Mouse (Mus musculus): ENCODE measurements at regions not wholly inside any gene's neighbourhood (a gene's known extent, or its start where the extent isn't known, plus 50 kb on each side); places are given as distances from the start of the nearest gene placed in this dataset.
A peak's percentile ranks its signal among the peaks of the same experiment; 100 is the strongest.

DNA sequence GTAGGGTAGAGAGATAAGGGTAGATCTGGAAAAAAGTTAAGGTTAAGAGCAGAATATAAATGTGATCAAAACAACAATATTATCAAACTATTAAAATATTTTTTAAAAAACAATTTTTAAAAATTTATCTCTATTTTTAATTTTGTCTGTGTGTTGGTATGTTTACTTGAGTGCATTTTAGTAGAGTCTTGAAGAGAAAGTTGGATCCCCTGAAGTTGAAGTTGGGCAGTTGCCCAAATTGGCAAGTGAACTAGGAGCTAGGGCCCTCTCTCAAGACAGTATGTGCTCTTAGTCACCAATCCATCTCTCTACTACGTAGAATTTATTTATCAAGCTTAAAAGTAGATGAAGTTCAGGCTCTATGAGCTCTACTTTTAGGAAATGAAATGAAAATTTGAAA, 59.9 kb downstream of the Adamts1 start:
- DNase-seq (ENCODE audit: low spot score in 2 of 2) = no peak

DNA sequence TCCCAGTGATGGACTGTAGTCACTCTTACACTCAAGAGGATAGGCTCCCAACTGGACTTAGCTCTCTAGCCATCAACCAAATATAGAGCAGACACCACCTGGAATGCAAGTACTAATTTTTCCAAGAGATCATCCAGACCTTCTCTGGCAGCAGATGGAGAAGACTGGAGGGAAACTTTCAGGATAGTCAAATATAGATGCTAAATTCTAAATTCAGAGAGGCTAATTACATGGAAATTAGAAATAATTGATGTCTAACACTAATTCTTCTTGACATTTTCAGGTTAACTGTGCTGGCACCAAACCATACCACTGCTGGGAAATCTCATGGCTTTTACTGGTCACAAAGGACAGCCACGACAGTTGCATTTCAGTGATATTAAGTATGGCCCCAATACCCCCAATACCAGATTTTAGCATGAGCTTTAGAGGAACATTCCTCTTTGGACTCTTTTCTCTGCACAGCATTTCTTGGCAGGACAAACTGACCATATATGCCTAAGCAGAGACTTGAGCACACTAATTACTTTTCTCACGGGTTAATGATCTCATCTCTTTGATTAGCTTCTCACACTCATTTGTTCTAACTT, 64.2 kb downstream of the Adamts1 start:
- DNase-seq (ENCODE audit: low spot score in 2 of 2) = no peak

DNA sequence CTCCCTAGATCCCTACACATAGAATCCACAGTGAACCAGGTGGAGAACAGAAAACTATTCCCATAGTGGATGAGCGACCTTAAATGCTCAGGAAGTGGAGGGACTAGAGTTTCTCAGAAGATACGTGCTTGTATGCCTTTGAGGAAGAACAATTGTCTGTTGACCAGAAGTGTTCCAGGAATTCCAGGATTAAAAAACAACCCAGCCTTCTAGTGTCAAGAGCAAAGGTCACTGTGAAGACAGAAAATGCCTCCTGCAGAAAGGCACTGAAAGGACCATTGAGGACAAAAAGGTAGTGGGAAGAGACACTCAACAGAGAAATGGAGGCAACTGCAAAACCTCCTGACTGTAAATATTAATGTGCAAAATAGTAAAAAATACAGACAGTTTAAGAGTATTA, 74.9 kb downstream of the Adamts1 start:
- no peak for DNase-seq (ENCODE audit: low spot score in 2 of 2)

DNA sequence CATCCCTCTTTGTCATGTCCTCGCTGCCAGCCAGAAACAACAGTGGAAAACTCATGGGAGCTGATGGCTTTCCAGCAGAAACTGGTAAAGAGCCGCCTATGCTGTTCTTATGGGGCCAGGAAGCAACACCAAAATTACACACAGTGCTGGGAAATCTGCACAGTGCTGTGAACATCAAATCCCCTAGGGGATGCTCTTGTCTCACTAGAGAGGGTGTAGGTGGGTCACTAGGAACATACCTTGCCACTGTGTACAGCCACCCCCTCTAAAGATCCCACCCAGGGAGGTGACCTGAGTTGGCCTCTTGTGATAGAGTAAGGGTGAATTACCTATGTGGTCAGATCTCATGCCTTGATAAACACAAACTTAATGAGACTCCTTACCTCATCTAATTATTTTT, 80.9 kb downstream of the Adamts1 start:
- no peak for DNase-seq (ENCODE audit: low spot score in 2 of 2)

DNA sequence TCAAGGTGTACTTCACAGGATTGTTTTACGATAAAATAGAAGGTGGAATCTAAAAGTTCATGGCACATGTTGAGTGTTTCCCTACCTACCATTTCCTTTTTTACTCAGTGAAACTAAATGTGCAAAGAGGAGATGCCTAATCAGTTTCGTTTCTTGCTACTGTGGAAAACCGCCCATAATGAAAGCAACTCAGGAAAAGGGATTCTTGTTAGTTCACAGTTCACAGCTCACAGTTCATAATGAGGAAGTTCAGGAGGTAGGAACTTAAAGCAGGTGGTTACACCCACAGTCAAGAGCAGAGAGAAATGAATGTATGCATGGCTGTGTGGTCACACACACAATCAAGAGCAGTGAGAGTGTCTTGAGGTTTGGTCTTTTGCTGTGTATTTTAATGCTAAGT, 90.6 kb downstream of the Adamts1 start:
- no peak for DNase-seq (ENCODE audit: low spot score in 2 of 2)

DNA sequence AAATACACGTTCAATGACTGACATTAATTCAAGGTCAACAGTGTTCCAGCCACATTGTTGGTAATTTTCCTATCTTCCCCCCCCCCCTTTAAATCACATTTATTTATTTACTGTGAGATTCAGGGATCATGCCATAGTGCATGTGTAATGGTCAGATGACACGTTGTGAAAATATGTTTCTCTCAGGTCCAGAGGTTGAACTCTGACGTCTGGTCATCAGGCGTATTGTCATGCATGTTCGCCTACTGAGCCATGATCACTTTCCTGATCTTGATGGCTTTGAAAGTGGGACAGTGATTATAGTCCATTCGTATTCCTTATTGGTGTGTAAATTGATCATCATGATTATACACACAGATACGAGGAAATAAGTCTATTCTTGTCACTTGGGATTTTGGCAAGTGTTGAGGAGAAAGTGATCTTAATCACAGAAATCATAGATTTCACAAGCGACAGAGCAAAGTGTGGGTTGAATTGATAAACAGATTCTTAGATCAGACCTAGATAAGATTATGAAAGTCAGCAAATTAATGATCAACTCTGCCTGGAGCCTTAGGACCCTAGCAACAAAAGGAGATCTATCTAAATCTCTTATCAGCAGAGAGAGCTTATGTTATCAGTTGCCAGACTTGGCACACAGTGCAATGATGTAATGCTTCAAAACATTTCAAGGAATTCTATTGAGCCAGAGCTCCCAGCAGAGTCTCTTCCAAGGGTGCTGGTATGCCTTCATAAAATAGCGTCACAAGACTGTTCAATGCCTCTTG, 98.5 kb downstream of the Adamts1 start:
- DNase-seq (ENCODE audit: low spot score in 2 of 2) = no peak

DNA sequence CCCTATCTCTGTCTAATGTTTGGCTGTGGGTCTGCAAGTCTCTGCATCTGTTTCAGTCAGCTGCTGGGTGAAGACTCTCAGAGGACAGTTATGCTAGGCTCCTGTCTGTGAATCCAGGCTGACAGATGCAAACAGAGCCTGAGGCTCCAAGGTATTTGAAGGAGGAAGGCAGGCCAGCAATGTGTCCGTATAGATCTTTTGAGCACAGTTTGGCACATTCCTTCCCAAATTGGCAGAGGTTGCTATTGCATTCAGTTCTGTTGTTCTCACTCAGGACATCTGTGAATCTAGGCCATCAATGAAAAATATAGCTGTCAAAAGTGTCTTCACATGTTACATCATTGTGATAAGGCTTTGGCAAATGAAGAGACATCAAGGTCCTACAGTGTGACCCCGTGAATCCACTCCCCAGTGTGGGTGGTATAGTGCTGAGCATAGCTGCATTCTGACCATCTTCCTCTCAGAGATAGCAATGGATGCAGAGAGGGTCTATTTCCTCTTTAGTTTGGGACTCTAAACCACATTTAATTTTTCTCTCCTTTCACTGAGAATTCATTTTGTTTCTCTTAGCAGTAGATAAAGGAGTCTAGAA, 99.9 kb downstream of the Adamts1 start:
- DNase-seq (ENCODE audit: low spot score in 2 of 2) = no peak

DNA sequence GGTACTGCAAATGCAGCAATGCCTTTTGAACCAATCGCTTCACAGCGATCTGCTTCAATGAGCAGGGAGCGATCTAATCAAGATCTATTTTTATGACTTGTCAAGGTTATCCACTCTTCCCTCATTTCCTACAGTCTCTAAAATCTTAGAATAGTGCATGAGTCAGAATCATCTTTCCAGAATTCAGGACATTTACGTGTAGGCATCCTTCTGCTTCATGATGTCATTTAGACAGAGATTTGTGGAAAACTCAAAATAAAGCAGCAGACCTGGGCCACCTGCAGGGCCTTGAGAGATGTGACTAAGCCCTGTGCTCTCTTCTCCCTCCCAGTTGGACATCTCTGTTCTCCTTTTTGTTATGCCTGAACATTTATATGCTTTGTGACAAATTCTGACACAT, 103.6 kb downstream of the Adamts1 start:
- DNase-seq (ENCODE audit: low spot score in 2 of 2) = no peak

DNA sequence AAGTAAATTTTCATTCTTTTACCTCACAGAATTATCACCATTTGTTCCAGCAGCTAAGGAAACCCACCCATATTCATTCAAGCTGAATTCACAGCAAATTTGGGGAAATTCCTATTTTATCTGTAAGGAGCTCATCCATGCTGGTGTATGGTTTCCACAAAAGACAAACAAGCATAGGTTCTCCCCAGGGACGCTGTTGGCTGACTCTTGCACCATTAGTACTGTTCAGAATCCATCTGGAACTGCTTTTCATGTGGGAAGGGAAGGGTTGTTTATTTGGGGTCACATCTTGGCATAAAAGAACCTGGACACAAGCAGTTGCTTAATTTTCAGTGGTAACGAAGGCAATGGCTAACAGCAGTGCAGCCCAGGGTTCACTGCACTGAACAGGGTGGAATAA, 120.2 kb downstream of the Adamts1 start:
- no peak for DNase-seq (ENCODE audit: low spot score in 2 of 2)

DNA sequence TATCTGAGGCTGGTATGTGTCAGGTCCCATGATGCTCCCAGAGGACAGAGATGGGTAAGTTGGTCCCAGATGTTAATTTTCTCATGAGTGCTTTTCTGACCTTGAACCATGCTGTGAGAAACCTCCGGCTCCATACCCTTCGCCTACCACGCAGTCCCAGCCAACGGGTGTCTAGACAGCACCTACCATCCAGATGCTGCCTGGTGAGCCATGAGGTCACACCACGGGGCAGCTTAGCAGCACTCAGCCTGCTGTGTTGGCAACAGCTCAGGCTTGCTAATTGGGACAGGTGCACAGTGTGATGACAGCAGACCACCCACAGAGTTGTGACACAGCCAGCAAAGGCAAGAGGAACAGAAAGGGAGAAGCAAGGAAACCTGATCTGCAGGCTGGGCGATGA, 122.6 kb downstream of the Adamts1 start:
- no peak for DNase-seq (ENCODE audit: low spot score in 2 of 2)

DNA sequence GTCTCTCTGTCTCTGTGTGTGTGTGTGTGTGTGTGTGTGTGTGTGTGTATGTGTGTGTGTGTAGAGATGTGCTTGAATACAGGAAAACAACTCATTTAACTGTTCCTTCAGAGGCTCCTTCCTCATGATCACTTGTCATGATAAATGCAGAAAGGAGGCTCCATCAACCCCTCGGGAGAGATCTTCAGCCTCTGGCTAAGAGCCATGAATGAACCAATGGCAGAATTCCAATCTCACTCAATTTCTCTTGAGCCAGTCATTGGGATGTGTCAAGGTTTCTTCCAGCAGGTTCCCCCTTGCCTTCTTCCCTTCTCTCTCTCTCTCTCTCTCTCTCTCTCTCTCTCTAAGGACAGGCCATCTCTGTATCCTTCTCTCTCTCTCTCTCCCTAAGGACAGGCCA, 124.1 kb downstream of the Adamts1 start:
- no peak for DNase-seq (ENCODE audit: low spot score in 2 of 2)

DNA sequence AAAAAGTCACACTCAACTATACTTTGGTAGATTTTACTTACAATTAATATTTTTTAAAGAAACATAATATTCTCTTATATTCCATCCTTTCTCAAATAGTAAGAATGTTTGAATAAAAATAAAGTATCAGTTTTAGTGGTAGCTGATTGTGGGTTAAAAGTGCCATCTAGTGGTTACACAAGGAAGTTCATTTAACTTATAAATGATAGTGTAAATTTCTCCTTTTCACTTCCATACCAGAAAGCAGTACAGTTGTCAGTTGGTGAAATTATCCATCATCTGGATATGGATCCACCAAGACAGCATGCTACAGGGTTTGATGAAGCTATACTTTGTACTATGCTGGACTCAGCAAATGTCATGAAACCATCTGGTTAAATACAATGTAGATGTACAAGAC, 124.7 kb downstream of the Adamts1 start:
- no peak for DNase-seq (ENCODE audit: low spot score in 2 of 2)

DNA sequence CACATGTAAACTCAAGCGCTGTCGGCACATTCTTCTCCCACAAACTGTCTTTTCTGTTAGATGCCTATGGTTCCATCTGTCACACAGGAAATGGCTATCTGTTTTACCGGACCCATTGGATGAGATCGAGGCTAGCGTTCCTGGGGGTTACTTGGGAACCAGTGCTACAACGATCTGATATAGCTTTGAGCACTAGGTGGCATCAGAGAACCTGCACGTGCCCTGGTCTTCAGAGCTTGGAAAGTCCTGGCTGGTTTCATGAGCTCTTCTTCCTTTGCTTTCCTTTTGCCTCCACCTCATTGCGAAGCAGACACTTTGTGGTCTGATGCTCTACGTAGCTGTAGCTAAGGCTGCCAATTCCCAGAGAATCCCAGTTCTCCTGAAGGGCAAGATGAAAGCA, 123.8 kb upstream of the Cyyr1 start:
- DNase-seq (ENCODE audit: low spot score in 2 of 2) = peak; percentile 17 to 21

DNA sequence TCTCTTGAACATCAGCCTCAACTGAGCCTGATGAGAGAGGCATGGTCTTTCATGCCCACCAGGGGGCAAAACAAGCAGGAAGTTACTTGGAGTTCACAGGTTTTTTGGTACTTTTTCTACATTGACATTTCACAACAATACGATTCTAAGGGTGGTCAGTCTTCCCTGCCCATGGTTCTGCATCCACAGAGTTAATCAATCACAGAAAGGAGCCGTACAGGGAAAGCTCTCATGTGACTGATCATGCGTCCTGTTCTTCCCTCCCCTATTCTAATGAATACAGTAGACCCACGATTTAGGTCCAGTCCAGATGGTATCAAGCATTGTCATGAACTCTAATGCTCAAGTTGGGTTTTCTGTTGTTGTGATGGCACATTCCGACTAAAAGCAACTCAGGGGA, 115.6 kb upstream of the Cyyr1 start:
- no peak for DNase-seq (ENCODE audit: low spot score in 2 of 2)

DNA sequence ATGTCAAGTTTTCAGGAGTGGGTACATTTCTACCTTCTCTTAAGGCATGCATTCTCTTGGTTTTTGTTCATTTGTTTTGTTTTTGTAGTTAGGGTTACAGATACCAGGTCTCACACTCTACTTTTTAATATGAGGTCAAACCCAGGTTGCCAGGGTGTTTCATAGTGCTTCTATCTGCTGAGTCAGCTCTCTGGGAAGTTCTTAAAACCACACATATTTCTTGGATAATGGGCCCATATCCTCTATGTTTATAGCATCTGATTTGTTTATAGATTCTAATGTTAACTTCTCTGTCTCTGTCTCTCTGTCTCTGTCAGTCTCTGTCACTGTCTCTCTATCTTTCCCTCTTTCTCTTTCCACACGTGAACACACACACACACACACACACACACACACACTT, 114.6 kb upstream of the Cyyr1 start:
- DNase-seq (ENCODE audit: low spot score in 2 of 2) = no peak

DNA sequence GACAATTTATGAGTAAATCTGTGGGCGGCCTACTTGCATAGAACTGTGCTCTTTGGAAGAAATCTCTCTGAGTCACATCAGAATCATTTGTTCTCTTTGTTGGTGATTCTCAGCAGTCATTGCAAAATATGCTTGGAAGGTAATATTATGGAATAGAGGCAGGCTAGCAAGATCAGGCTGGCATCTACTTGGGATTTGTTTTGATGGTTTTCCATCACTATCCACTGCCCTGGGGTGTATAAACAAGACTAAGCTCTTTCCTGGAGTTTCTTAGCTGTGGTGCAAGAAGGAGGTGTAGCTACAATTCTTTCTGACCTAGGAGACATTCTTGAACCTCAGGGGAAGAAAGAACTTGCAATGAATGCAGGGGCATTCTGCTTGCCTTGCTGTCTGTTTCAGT, 96.3 kb upstream of the Cyyr1 start:
- no peak for DNase-seq (ENCODE audit: low spot score in 2 of 2)

DNA sequence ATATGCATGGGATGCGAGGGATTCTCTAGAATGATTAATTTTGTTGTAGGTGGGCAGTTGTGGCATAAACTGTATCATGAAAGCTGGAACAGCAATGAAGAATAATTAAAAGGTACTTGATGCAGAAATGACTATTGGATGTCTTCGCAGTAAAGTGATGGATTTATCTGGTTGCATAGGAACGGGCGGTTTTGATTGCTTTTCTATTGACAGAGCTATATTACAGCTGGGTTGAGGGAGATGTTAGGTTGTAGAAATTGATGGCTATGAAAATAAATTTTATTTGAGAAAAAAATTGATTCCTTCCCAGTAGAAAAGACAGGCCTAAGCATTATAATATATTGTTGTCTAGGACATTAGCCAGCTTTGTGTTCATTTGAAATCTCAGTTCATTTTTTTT, 87.8 kb upstream of the Cyyr1 start:
- no peak for DNase-seq (ENCODE audit: low spot score in 2 of 2)

DNA sequence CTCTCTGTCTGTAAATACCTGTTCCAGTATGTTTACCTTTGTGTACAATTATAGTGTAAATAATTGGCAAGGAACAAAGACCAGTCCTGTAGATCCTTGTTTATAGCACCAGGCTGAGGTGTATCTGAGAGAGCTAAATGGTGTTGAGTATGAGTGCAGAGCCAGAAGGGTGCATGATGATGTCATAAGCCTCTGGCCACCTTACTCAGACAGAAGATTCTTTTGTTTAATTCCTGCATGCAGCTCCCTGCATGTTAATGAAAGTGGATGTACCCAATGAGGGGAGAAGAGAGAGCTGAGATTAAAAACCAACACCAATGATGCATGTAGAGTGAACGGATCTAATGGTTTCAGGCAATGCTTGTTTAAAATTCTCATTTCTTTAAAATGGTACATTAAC, 83.9 kb upstream of the Cyyr1 start:
- DNase-seq (ENCODE audit: low spot score in 2 of 2) = no peak

DNA sequence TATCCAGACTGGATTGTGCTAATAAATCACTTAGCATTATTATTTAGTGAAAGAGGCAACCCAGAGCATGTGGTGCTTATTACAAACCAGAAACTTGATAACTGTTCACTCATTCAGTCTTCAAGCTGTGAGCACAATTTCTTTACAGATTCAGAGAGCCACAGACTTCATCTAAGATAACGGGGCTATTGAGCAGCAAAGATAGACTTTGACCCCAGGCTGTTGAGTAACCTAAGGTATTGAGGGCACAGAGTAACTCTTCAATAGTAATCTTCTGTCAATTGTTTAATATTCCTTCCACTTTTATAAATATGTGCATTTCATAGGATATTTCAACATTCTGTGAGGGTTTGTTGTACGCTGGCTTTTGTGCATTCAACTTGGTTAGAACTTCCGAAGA, 76.5 kb upstream of the Cyyr1 start:
- DNase-seq (ENCODE audit: low spot score in 2 of 2) = no peak

DNA sequence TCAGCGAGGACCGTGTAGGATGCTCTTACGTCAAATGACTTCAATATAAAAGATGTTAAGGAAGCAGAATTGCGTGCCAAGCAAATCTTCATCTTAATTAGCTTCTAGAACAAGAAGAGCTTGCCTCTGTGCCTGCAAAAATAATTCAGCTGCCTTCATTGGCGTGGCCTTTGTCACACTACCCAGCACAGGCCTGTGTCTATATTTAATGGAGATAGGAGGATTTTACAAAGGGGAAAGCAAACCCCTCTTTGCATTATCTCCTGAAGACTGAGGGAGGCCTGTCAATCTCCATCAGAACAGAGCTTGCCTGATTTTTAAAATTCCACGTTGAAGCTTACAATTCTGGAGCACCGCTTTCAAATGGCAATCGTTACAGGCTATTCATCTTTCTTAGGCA, 71.3 kb upstream of the Cyyr1 start:
- DNase-seq (ENCODE audit: low spot score in 2 of 2) = no peak

DNA sequence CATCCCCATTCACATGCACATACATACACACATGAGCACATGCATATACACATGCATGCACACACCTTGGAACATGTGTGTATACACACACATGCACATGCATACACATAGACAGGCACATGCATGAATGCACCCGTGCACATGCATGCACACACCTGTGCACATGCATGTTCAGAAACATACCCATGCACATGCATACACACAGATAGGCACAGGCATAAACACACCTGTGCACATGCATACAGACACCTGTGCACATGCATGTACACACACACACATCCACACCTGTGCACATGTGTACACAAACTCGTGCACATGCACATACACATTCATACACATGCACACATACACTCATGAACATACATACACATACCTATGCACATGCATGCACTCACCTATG, 50.9 kb upstream of the Cyyr1 start:
- no peak for DNase-seq (ENCODE audit: low spot score in 2 of 2)
